Mouse (Mus musculus) cerebellum, adult 11-12 months (tissue): ENCODE results near the gene Gm3371.
"Not testable (repeated sequence)": the region's sequence is repeated elsewhere in the genome, so short reads cannot be mapped to it uniquely, and the experiment has no call there.

Source experiments
- DNase-seq: peaks from one replicate; pipeline ENCODE4 v3.0.0; 2022

Gene Gm3371

GRCm38 (mm10) chr14:44410588-44410987 is at the start of gene Gm3371:
TSS of gene Gm3371 (minus strand) at chr14:44410688.
- not testable (repeated sequence) for DNase-seq

DNA sequence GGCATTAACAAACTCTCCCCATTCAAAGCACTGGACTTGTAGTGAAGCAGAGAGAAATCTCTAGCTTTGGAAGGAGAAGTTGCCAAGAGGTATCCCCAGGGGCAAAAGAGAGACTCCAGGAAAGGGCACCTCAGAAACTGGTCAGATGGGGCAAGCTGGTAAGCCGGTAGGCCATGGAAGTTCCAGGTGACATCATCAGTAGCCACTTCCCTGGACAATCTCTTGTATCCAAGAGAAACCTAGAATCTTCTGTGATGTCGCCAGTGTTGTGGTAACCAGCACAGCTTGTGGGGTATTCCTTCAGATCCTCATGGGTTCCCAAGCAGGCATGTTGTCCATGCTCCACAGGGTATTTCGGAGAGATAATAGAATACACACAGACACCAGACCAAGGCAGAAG is 22.8 kb upstream of the Gm3371 start, which contains the start of gene Gm8232:
Gene Gm8232, plus strand, starts transcription at position 301 of the 400 bp plus-strand sequence.
- not testable (repeated sequence) for DNase-seq

GRCm38 (mm10) chr14:44384233-44384632 is 26.3 kb downstream of the Gm3371 start:
- DNase-seq, result not testable (repeated sequence)

GRCm38 (mm10) chr14:44365057-44365456 is 45.4 kb downstream of the Gm3371 start, which contains the start of gene Gm8229:
TSS of gene Gm8229 (plus strand) at chr14:44365357.
- DNase-seq, result not testable (repeated sequence)

GRCm38 (mm10) chr14:44362301-44362700 is 48.2 kb downstream of the Gm3371 start:
- not testable (repeated sequence) for DNase-seq

DNA sequence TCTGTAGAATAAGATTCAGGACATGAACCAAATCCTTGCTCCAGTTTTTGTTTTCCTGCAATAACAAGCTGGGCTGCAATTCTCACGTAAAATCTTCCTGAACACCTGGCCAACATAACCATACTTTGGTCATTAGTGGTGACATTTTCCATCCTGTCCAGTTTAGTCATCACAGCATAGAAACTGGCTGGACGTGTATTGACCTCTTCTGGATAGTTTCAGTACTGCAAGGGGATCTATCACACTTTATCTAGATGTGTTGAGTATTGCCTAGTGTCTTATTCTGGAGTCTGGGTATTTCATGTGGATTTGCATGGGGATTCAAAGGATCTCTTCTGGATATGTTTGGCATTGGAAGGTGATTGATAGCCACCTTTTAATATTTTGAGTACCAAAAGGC is 49.1 kb downstream of the Gm3371 start:
- not testable (repeated sequence) for DNase-seq
